Mouse (Mus musculus): ENCODE results near the gene Kmt2d.

- no peak for TF ChIP-seq GATA1 (IDR thresholded peaks at IDR 0.05; ENCODE audit: borderline replicate concordance, low read length)
- TF ChIP-seq FLI1 (IDR thresholded peaks at IDR 0.05; ENCODE audit: low read length) = no peak
Observed at GRCm38 (mm10) chr15:98851229-98851818, 19.7 kb downstream of the Kmt2d start.

All from megakaryocyte, embryonic 14.5 days (primary cell).